Mouse (Mus musculus) urinary bladder, postnatal 14 days (tissue): ENCODE measurements around the gene Ccdc153.

Source experiments
- DNase-seq: peaks from one replicate; pipeline ENCODE4 v3.0.0; 2021; ENCODE audit warnings: low spot score

The Ccdc153 gene

GRCm38 (mm10) chr9:44240399-44240798 lies at the start of gene Ccdc153:
TSS of gene Ccdc153 (plus strand) at chr9:44240676.
- no peak for DNase-seq

- DNase-seq, result no peak
These were observed 49.3 kb upstream of the Ccdc153 start for GRCm38 (mm10) chr9:44191166-44191565.

GRCm38 (mm10) chr9:44192312-44192711 lies 48.2 kb upstream of the Ccdc153 start:
- DNase-seq, result no peak

GRCm38 (mm10) chr9:44192794-44193193 lies 47.7 kb upstream of the Ccdc153 start:
- DNase-seq, result no peak

GRCm38 (mm10) chr9:44194000-44194399 lies 46.5 kb upstream of the Ccdc153 start:
- no peak for DNase-seq

GRCm38 (mm10) chr9:44196354-44196753 lies 44.1 kb upstream of the Ccdc153 start:
- DNase-seq, result no peak

GRCm38 (mm10) chr9:44199166-44199565 lies 41.3 kb upstream of the Ccdc153 start:
- DNase-seq, result no peak

GRCm38 (mm10) chr9:44199580-44199979 lies 40.9 kb upstream of the Ccdc153 start:
- DNase-seq, result peak; percentile 67

GRCm38 (mm10) chr9:44200458-44200857 lies 40.0 kb upstream of the Ccdc153 start:
- DNase-seq, result no peak

- no peak for DNase-seq
These were observed 32.6 kb upstream of the Ccdc153 start for GRCm38 (mm10) chr9:44207840-44208239.

- DNase-seq, result no peak
These were observed 31.1 kb upstream of the Ccdc153 start for GRCm38 (mm10) chr9:44209416-44209815.

GRCm38 (mm10) chr9:44212406-44212805 lies 28.1 kb upstream of the Ccdc153 start:
- DNase-seq, result no peak

GRCm38 (mm10) chr9:44213538-44213937 lies 26.9 kb upstream of the Ccdc153 start:
- no peak for DNase-seq

GRCm38 (mm10) chr9:44225993-44226392 lies 14.5 kb upstream of the Ccdc153 start:
- no peak for DNase-seq

GRCm38 (mm10) chr9:44231609-44232008 lies 8.9 kb upstream of the Ccdc153 start:
- no peak for DNase-seq

- DNase-seq, result peak; percentile 36
These were observed 7.3 kb upstream of the Ccdc153 start for GRCm38 (mm10) chr9:44233021-44233801.

- peak; percentile 99 for DNase-seq
These were observed 6.5 kb upstream of the Ccdc153 start, which contains the start of gene Cbl for GRCm38 (mm10) chr9:44233802-44234478. TSS of gene Cbl (minus strand) at chr9:44234049.

- peak; percentile 64 for DNase-seq
These were observed 5.7 kb upstream of the Ccdc153 start for GRCm38 (mm10) chr9:44234479-44235427.

GRCm38 (mm10) chr9:44236601-44237000 lies 3.9 kb upstream of the Ccdc153 start:
- no peak for DNase-seq

- DNase-seq, result no peak
These were observed 3.3 kb upstream of the Ccdc153 start for GRCm38 (mm10) chr9:44237128-44237527.

GRCm38 (mm10) chr9:44238501-44239190 lies 1.8 kb upstream of the Ccdc153 start:
- DNase-seq, result no peak

- DNase-seq, result peak; percentile 53
These were observed 1.0 kb upstream of the Ccdc153 start for GRCm38 (mm10) chr9:44239447-44239846.
